Mouse (Mus musculus) C3H10T1/2 (cell line): ENCODE data around the gene Aldh16a1. TPM values are rescaled to one million over a fixed set of nuclear protein-coding genes. Genes with fewer than 3 reads are reported as not detected.

Experiments
- polyA plus RNA-seq, 2 experiments: library from polyadenylated mRNA; unstranded; fragments of >200 nt; fragmentation: generic; extraction: Trizol; gene quantifications; one replicate each; pipeline ENCODE4 v1.2.1; 2012; ENCODE audit warnings: missing spikeins in 2 of 2

The Aldh16a1 gene
- polyA plus RNA-seq, result 100 to 1,000 TPM in 1 of 2 experiments, 10 to 100 TPM in 1; 58.8 to 137 TPM

DNA sequence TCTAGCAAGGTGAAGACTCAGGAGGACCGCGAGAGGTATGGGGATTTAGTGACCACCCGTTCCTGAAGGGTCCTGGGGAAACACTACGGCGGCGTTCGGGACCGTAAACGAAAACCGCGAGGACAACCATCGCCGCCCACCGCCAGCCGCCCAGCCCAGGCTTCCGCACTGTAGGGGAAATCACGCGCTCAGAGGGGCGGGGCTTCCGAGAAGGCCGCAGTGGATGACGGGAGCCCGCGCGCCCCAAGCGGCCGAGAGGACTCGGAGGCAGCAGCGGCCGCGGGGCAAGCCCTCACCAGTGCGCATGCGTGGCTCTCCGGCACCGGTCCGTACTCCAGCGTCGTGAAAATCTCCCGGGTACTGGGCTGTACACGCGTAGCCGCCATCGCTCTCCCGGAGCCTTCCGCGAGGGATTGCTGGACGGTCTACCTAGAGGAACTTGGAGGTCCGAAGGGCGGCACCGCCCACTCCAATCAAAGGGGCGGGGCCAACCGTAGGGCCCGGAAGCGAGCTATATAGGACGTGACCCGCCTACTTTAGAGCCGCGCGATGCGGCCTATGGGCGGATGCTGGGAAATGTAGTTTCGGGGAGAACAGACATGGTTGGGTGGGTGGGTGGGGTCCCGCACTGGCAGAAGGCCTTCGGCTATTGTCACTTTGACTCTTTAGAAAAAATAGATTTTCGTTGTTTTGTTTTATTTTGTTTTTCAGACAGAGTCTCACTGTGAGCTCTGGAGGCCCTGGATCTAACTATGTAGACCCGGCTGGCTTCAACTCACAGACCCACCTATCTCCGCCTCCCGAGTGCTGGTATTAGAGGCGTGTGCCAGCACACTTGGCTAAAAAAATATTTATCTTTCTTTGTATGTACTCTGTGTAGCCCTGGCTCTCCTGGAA lies at the start of gene Aldh16a1, which contains the start of gene Pih1d1:
Gene Aldh16a1 (minus strand): TSS at position 489 of the 897 bp plus-strand sequence.
Gene Pih1d1 (plus strand): TSS at position 208 of the 897 bp plus-strand sequence.

DNA sequence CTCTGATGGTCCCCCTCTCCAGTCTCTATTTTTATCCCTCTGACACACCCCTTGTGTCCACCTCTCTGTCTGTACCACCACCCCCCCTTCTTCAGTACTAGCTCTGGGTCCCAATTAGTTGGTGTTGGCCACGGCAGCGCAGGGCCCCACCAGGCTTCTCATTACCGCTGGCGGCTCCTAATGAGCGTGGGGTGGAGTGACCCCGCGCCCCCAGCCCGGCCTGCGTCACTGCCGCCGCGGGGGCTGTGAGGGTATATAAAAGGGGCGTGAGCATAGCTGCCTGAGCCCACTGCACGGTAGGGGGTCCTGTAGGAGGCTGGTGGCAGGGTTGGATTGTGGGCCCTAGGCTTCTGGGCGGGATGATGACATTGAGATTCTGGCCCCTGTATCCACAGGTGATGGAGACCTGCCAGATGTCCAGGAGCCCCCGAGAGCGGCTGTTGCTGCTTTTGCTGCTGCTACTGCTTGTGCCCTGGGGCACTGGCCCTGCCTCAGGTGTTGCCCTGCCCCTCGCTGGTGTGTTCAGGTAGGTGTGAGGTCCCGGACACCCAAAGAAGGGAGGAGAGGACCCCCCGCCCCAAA lies 26.6 kb upstream of the Aldh16a1 start, which contains the start of gene Pth2:
Gene Pth2 (plus strand): TSS at position 100 of the 582 bp plus-strand sequence.

DNA sequence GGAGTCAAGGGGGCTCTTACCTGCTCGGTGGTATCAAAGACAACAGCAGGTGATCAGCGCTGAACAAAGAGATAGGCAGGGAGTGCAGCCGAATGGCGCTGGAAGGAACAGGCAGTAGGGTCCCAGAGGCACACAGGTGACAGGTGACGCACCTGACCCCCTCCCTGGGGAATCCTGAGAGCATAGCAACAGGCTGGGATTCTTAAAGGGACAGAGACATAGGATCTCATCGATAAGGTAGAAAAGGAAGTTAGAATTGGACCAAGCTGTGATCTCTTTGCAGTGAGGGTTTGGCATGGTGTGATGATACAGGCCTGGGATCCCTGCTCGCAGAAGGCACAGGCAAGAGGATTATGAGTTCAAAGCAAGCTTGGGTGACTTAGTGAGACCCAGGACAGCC lies 25.1 kb upstream of the Aldh16a1 start, which contains the start of gene Gfy:
Gene Gfy (minus strand): TSS at position 101 of the 400 bp plus-strand sequence.

DNA sequence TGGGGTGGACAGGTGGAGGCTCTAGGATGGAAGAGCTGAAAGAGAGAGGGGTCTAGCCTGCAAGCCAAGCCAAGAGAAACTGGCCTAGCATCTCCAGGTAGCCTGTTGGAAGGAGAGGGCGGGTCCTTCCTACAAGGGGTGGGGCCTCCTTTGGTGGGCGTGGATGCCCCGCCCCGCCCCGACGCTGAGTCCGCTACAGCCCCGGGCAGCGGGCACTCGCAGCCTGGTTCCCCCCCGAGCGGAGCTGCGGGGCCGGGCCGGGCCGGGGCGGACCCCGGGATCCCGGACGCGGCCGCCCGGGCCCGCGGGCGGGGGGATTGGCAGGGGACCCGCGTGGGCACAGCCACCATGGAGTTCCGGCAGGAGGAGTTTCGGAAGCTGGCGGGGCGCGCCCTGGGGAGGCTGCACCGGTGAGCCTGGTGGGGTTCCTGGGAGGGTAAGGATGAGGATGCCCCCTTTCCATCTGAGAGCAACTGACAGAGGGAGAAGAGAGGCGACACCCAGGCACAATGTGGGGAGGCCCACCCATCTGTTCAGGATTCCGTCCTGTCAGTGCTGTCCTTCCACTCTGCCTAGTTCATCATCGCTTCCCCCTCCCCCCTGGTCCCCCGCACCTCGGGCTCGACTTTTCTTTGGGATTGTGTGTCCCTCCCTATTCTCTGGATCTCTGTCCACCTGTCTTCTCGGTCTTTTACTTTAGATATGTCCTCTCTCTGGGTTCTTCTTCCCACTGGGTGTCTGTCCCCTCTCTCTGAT lies 9.5 kb upstream of the Aldh16a1 start, which contains the start of gene Slc17a7:
Gene Slc17a7 (plus strand): TSS at position 215 of the 756 bp plus-strand sequence.

DNA sequence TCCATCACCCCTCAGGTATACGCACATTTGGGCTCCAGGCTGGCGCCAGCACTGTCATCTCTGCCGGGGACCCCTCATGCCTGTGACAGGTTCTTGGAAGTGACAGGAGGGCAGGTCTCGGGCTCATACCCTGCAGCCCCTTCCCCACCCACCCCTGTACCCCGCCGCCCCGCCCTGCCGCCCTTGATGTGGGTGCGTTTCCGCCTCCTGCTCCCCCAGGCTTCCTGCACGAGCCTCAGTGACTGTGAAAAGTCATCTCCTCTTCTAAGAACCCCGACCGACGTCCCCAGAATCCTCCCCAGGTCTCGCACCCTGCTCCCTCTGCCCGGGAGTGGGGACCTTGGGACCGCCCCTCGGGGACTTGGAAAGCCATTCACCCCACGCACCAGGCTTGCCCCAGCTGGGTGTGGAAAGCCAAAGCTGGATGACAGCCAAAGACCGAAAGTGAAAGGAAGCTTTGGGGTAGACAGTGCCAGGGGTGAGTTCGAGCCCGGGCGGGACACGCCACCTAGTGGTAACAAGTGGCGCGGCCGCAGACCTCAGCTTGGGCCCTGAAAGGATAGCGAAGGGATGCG lies 18.3 kb downstream of the Aldh16a1 start, which contains the start of the genes Gm45713 and Flt3l:
Gene Gm45713 (minus strand): TSS at position 239 of the 575 bp plus-strand sequence.
Gene Flt3l (minus strand): TSS at position 440 of the 575 bp plus-strand sequence.

DNA sequence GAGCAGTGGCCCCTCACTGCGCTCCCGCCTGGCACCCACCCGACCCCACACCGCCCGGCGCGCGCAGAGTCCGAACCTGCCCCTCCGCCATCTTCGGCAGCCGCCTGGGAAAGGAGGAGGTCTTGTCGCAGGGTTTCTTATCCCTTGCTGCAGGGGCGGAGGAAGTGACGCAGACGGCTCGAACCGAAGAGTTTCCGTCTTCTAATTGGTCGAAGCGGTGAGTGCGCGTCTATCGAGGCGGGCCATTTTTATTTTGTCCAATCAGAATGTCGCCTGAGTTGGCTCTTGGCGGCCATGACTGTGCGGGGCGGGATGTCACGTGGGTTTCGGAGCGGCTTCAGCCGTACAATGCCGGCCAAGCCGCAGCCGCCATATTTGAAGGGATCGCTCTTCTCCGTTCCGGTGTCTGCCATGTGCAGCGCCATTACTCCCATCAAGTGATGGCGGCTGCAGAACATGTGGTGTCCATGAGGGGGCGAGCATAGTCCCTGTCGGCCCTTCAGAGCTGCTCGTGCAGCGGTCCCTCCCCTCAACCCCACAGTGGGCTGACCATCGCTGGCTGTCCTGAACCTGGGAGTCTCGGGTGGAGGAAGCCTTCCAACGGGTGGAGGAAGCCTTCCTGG lies 25.6 kb downstream of the Aldh16a1 start, which contains the start of gene Rpl13a:
Gene Rpl13a (minus strand): TSS at position 138 of the 623 bp plus-strand sequence.

DNA sequence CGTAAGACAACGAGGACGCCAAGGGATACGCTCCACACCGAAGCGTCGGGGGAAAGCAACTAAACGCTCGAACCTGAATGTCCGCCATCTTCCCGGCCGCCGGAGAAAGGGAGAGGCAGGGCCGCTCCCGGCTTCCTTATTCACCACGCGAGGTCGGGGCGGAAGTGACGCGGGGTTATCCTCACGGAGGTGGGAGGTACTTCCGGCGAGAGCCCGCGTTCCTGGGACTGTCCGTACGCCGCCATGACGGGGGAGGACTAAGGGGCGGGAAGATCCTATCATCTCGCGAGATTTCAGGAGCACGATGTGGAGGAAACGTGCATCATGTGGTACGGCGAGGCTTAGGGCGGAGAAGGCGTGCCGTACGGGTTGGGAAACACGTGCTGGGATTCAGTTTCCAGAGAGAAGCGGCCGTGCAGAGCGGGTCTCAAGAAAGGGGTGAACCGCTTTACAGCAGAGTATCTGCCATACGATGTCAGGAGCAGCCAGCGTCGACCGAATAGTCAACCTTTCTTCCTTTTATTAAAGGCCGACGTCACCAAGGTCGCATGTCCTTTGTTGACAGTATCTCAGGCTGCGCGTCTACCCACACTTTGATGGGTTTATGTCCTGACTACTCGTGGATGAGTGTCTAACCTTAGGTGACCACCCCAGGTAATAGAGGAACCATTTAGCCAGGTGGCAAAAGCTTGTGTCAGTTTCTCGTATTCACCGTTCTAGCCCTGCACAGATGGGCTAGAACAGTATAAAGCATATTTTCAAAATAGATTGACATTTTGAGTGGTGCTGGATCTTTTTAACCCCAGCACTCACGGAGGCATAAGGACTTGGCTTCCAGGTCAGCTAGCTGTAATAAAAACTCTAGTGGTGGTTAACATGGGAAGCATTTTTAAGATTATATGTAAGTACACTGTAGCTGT lies 29.9 kb downstream of the Aldh16a1 start, which contains the start of gene Rps11:
Gene Rps11 (minus strand): TSS at position 216 of the 920 bp plus-strand sequence.

DNA sequence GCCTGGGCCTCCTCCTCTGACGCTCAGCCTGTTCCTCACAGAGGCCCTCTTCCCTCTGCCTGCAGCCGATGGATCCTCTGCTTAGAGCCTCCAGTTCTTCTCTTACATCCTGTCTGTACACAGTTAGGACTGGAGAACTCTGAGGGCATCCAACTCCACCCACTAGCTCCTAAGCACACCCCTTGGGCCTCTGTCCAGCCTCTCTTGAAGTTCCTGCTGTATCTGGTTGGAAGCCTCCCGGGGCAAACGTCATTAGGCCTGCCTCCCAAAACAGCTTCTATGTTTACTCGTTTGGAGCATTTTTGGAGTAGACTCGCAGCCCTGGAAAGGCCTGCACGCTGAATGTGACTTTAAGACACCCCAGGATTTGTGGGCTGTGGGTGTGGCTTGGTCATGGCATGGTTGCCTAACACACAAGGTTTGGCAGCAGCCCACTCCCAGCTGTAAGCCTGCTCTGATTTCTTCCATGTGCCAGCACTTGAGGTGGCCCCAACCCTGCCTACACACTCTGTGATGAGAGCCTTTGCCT lies 50.7 kb downstream of the Aldh16a1 start, which contains the start of gene Fcgrt:
Gene Fcgrt (minus strand): TSS at position 200 of the 529 bp plus-strand sequence.

DNA sequence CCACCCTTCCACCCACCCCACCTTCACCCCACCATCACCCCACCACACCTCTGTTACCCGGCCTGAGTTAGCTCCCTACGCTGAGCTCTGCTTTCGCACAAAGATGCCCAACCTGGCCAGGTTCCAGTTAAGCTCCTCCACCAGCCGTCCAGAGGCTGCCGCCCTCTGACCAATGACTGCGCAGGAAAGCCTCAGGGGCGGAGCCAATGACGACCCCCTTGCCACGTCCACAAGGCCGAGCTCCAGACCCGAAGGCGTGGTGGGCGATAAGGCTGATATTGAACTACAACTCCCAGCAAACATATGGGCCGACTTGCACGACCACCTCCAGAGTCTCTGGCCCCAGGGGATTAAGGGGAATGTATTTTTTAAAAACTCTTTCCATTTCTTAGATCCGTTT lies 62.3 kb downstream of the Aldh16a1 start, which contains the start of gene Rcn3:
Gene Rcn3 (minus strand): TSS at position 174 of the 400 bp plus-strand sequence.

Other genes with a start within 250 kb of the Aldh16a1 start
- gene Ap2a1, start 225.1 kb downstream of the Aldh16a1 start, polyA plus RNA-seq, result 10 to 100 TPM; 68.5 to 88.3 TPM
- gene Tsks, start 211.4 kb downstream of the Aldh16a1 start, polyA plus RNA-seq, result under 1 TPM in 1 of 2 experiments, not detected in 1; 0.28 TPM
- gene Cpt1c, start 179.7 kb downstream of the Aldh16a1 start, polyA plus RNA-seq, result 10 to 100 TPM; 18.8 to 57.8 TPM
- gene Prmt1, start 168.0 kb downstream of the Aldh16a1 start, polyA plus RNA-seq, result 100 to 1,000 TPM; 400 to 521 TPM
- 10 to 100 TPM; 48.6 to 59.4 TPM for gene Irf3, start 156.9 kb downstream of the Aldh16a1 start, polyA plus RNA-seq
- gene Bcl2l12, start 155.9 kb downstream of the Aldh16a1 start, polyA plus RNA-seq, result 10 to 100 TPM in 1 of 2 experiments, 1 to 10 TPM in 1; 7.7 to 25.0 TPM
- gene Scaf1, start 138.2 kb downstream of the Aldh16a1 start, polyA plus RNA-seq, result 10 to 100 TPM; 40.4 to 82.2 TPM
- 100 to 1,000 TPM; 124 to 245 TPM for gene Rras, start 136.6 kb downstream of the Aldh16a1 start, polyA plus RNA-seq
- 10 to 100 TPM; 15.5 to 50.5 TPM for gene Prr12, start 101.7 kb downstream of the Aldh16a1 start, polyA plus RNA-seq
- 10 to 100 TPM; 70.7 to 93.8 TPM for gene Nosip, start 92.2 kb downstream of the Aldh16a1 start, polyA plus RNA-seq
- gene Prrg2, start 91.9 kb downstream of the Aldh16a1 start, polyA plus RNA-seq, result 10 to 100 TPM; 15.9 to 50.5 TPM
- gene Rcn3, start 62.4 kb downstream of the Aldh16a1 start, polyA plus RNA-seq, result 100 to 1,000 TPM in 1 of 2 experiments, 10 to 100 TPM in 1; 38.2 to 683 TPM
- 100 to 1,000 TPM in 1 of 2 experiments, 10 to 100 TPM in 1; 35.9 to 373 TPM for gene Fcgrt, start 50.7 kb downstream of the Aldh16a1 start, polyA plus RNA-seq
- 1,000 to 10,000 TPM; 3,371 to 8,325 TPM for gene Rps11, start 30.1 kb downstream of the Aldh16a1 start, polyA plus RNA-seq
- over 10,000 TPM in 1 of 2 experiments, 1,000 to 10,000 TPM in 1; 5,910 to 13,875 TPM for gene Rpl13a, start 25.8 kb downstream of the Aldh16a1 start, polyA plus RNA-seq
- 1 to 10 TPM; 2.2 to 3.0 TPM for gene Gm45713, start 18.4 kb downstream of the Aldh16a1 start, polyA plus RNA-seq
- gene Flt3l, start 18.2 kb downstream of the Aldh16a1 start, polyA plus RNA-seq, result 10 to 100 TPM in 1 of 2 experiments, 1 to 10 TPM in 1; 2.1 to 23.0 TPM
- 100 to 1,000 TPM; 244 to 448 TPM for gene Pih1d1, start 281 bp downstream of the Aldh16a1 start, polyA plus RNA-seq
- gene Slc17a7, start 9.4 kb upstream of the Aldh16a1 start, polyA plus RNA-seq, result under 1 TPM; 0.04 to 0.18 TPM
- under 1 TPM; 0.04 to 0.48 TPM for gene Gfy, start 25.0 kb upstream of the Aldh16a1 start, polyA plus RNA-seq
- not detected for gene Pth2, start 26.4 kb upstream of the Aldh16a1 start, polyA plus RNA-seq
- 1 to 10 TPM in 1 of 2 experiments, under 1 TPM in 1; 0.71 to 4.3 TPM for gene Ccdc155, start 50.3 kb upstream of the Aldh16a1 start, polyA plus RNA-seq
- under 1 TPM in 1 of 2 experiments, not detected in 1; 0.15 TPM for gene Dkkl1, start 57.6 kb upstream of the Aldh16a1 start, polyA plus RNA-seq
- 100 to 1,000 TPM in 1 of 2 experiments, 10 to 100 TPM in 1; 60.5 to 105 TPM for gene Tead2, start 61.2 kb upstream of the Aldh16a1 start, polyA plus RNA-seq
- under 1 TPM; 0.11 to 0.28 TPM for gene Cd37, start 84.5 kb upstream of the Aldh16a1 start, polyA plus RNA-seq
- gene Slc6a16, start 86.5 kb upstream of the Aldh16a1 start, polyA plus RNA-seq, result not detected
- gene Slc6a21, start 122.9 kb upstream of the Aldh16a1 start, polyA plus RNA-seq, result not detected
- gene Trpm4, start 179.2 kb upstream of the Aldh16a1 start, polyA plus RNA-seq, result 10 to 100 TPM; 23.4 to 26.2 TPM
- under 1 TPM; 0.02 to 0.06 TPM for gene Hrc, start 180.7 kb upstream of the Aldh16a1 start, polyA plus RNA-seq
- gene Ppfia3, start 212.4 kb upstream of the Aldh16a1 start, polyA plus RNA-seq, result 1 to 10 TPM; 1.1 to 2.1 TPM
- 1 to 10 TPM in 1 of 2 experiments, under 1 TPM in 1; 0.23 to 1.8 TPM for gene Lin7b, start 216.0 kb upstream of the Aldh16a1 start, polyA plus RNA-seq
- 100 to 1,000 TPM; 229 to 271 TPM for gene Snrnp70, start 241.2 kb upstream of the Aldh16a1 start, polyA plus RNA-seq